Mouse (Mus musculus) neural tube, embryonic 14.5 days (tissue): ENCODE data around the gene Exoc4. TPM values are rescaled to one million over a fixed set of nuclear protein-coding genes. Genes with fewer than 3 reads are reported as not detected.

ENCODE experiments used
- ATAC-seq: fragments of 200-750 bp; cut with Nextera tagmentation; 2 replicates; pipeline ENCODE4 v1.8.0; 2017; ENCODE audit warnings: low read depth, mild to moderate bottlenecking, moderate TSS enrichment, moderate library complexity
- H3K27ac ChIP-seq: fragments of 300-500 bp; sonication (generic); 2 replicates; pipeline ENCODE4 v1.5.1; 2014; ENCODE audit warnings: low read depth, mild to moderate bottlenecking, control low read depth, low read length, moderate library complexity, mixed read lengths
- H3K27me3 ChIP-seq: fragments of 300-500 bp; sonication (generic); 2 replicates; pipeline ENCODE4 v1.6.1; 2014; ENCODE audit warnings: low read length; ENCODE audit not compliant: control insufficient read depth, insufficient read depth
- H3K36me3 ChIP-seq: fragments of 300-500 bp; sonication (generic); 2 replicates; pipeline ENCODE4 v1.6.1; 2014; ENCODE audit warnings: low read length, mixed read lengths; ENCODE audit not compliant: control insufficient read depth, insufficient read depth
- H3K4me1 ChIP-seq: fragments of 300-500 bp; sonication (generic); 2 replicates; pipeline ENCODE4 v1.6.1; 2014; ENCODE audit warnings: low read length; ENCODE audit not compliant: control insufficient read depth, insufficient read depth
- H3K4me2 ChIP-seq: fragments of 300-500 bp; sonication (generic); 2 replicates; pipeline ENCODE4 v1.6.1; 2014; ENCODE audit warnings: mild to moderate bottlenecking, low read depth, low read length, control low read depth
- H3K4me3 ChIP-seq: fragments of 300-500 bp; sonication (generic); 2 replicates; pipeline ENCODE4 v1.5.1; 2014; ENCODE audit warnings: low read depth, low read length, control low read depth, mixed read lengths
- H3K9ac ChIP-seq: fragments of 300-500 bp; sonication (generic); replicated peaks from 2 replicates; pipeline ENCODE4 v1.6.1; 2014; ENCODE audit warnings: low read depth, mild to moderate bottlenecking, control low read depth, low read length, mixed read lengths
- H3K9me3 ChIP-seq: fragments of 300-500 bp; sonication (generic); 2 replicates; pipeline ENCODE4 v1.6.1; 2016; ENCODE audit warnings: low read length; ENCODE audit not compliant: control insufficient read depth
- WGBS: fragments of 180-500 bp; shearing (Covaris S2); extraction: QIAGEN DNeasy Blood & Tissue Kit; methylation state at CpG from one replicate; pipeline ENCODE4 v1.1.7; 2014; 5-methylcytosine and 5-hydroxymethylcytosine counted together
- polyA plus RNA-seq: library from polyadenylated mRNA; unstranded; fragments of >200 nt; fragmentation: Nextera tagmentation; extraction: Ambion mirVana; gene quantifications from 2 replicates; pipeline ENCODE4 v1.2.1, GENCODE M21; 2014

Gene Exoc4
- polyA plus RNA-seq, 1 experiment from 2014 or later, result 37.0 TPM

- 45% methylated on average over 2 of the region's 2 CpGs for WGBS
- Histone ChIP-seq H3K27me3 (no peaks in the 10 kb centered on the region), H3K9me3 (no peaks in the 10 kb centered on the region), H3K9ac (no peak overlapping the region), H3K4me2 (no peak overlapping the region), H3K4me3 (no peak overlapping the region), H3K4me1 (no peaks in the 10 kb centered on the region), H3K36me3 (no peaks in the 10 kb centered on the region; the same call in 1 of the 2 replicates), H3K27ac (no peak overlapping the region)
- no peak for ATAC-seq
These were observed 45.7 kb downstream of the Exoc4 start for GRCm38 (mm10) chr6:33294626-33295025.

- no peaks in the 10 kb centered on the region for H3K27me3 ChIP-seq
- no peak overlapping the region for H3K27ac ChIP-seq
- H3K36me3 ChIP-seq, result no peaks in the 10 kb centered on the region; the same call in 1 of the 2 replicates
- no peaks in the 10 kb centered on the region for H3K4me1 ChIP-seq
- no peak overlapping the region for H3K4me3 ChIP-seq
- ATAC-seq, result no peak
- WGBS, result 86% methylated on average over 3 of the region's 3 CpGs
- H3K9ac ChIP-seq, result no peak overlapping the region
- no peaks in the 10 kb centered on the region for H3K9me3 ChIP-seq
- no peak overlapping the region for H3K4me2 ChIP-seq
These were observed 48.7 kb downstream of the Exoc4 start for GRCm38 (mm10) chr6:33297566-33297965.

- no peak for ATAC-seq
- Histone ChIP-seq H3K9ac (no peak overlapping the region), H3K4me1 (no peaks in the 10 kb centered on the region), H3K27ac (no peak overlapping the region), H3K36me3 (no peaks in the 10 kb centered on the region; the same call in 1 of the 2 replicates), H3K9me3 (no peaks in the 10 kb centered on the region), H3K4me3 (no peak overlapping the region), H3K4me2 (no peak overlapping the region), H3K27me3 (no peaks in the 10 kb centered on the region)
- 87% methylated on average over 1 of the region's 1 CpGs for WGBS
These were observed 49.9 kb downstream of the Exoc4 start for GRCm38 (mm10) chr6:33298768-33299167.

- no peaks in the 10 kb centered on the region for H3K27me3 ChIP-seq
- H3K9ac ChIP-seq, result no peak overlapping the region
- no peaks in the 10 kb centered on the region for H3K9me3 ChIP-seq
- H3K4me1 ChIP-seq, result no peaks in the 10 kb centered on the region
- no peak overlapping the region for H3K27ac ChIP-seq
- H3K4me2 ChIP-seq, result no peak overlapping the region
- no peak overlapping the region for H3K4me3 ChIP-seq
- no peak for ATAC-seq
- H3K36me3 ChIP-seq, result no peaks in the 10 kb centered on the region
- WGBS, result 79% methylated on average over 1 of the region's 1 CpGs
These were observed 57.1 kb downstream of the Exoc4 start for GRCm38 (mm10) chr6:33305996-33306395.

DNA sequence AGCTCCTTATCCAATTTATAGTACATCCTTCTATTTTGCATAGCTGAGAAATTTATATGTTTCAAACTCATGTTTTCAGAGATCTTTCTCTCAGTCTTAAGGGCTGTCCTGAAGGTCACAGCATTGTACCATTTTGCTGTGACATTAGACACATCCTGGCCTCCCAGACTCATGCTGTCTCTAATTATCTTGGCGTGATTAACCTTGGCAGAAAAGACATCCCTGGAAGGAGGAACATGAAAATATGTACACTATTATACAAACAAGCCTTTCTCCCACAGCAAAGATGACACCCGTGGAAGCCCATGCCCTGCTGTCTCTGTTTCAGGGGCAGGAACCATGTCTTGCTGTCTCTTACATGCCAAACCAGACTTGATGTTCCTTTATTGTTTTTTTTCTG lies 59.8 kb downstream of the Exoc4 start:
- 84% methylated on average over 2 of the region's 2 CpGs for WGBS
- Histone ChIP-seq H3K4me1 (no peaks in the 10 kb centered on the region), H3K27ac (no peak overlapping the region), H3K36me3 (no peaks in the 10 kb centered on the region), H3K9ac (no peak overlapping the region), H3K4me3 (no peak overlapping the region), H3K9me3 (no peaks in the 10 kb centered on the region), H3K4me2 (no peak overlapping the region), H3K27me3 (no peaks in the 10 kb centered on the region)
- no peak for ATAC-seq

GRCm38 (mm10) chr6:33310486-33310885 lies 61.6 kb downstream of the Exoc4 start:
- no peak overlapping the region for H3K9ac ChIP-seq
- no peak overlapping the region for H3K27ac ChIP-seq
- H3K4me2 ChIP-seq, result no peak overlapping the region
- no peak for ATAC-seq
- WGBS, result 93% methylated on average over 1 of the region's 1 CpGs
- H3K4me3 ChIP-seq, result no peak overlapping the region
- H3K4me1 ChIP-seq, result no peaks in the 10 kb centered on the region
- H3K9me3 ChIP-seq, result no peaks in the 10 kb centered on the region
- no peaks in the 10 kb centered on the region for H3K36me3 ChIP-seq
- H3K27me3 ChIP-seq, result no peaks in the 10 kb centered on the region

- no peak for ATAC-seq
- no peaks in the 10 kb centered on the region for H3K36me3 ChIP-seq
- no peak overlapping the region for H3K27ac ChIP-seq
- H3K27me3 ChIP-seq, result no peaks in the 10 kb centered on the region
- H3K4me3 ChIP-seq, result no peak overlapping the region
- no peaks in the 10 kb centered on the region for H3K9me3 ChIP-seq
- WGBS, result 86% methylated on average over 3 of the region's 3 CpGs
- H3K4me1 ChIP-seq, result no peaks in the 10 kb centered on the region
- H3K9ac ChIP-seq, result no peak overlapping the region
- no peak overlapping the region for H3K4me2 ChIP-seq
These were observed 74.0 kb downstream of the Exoc4 start for GRCm38 (mm10) chr6:33322849-33323248.

DNA sequence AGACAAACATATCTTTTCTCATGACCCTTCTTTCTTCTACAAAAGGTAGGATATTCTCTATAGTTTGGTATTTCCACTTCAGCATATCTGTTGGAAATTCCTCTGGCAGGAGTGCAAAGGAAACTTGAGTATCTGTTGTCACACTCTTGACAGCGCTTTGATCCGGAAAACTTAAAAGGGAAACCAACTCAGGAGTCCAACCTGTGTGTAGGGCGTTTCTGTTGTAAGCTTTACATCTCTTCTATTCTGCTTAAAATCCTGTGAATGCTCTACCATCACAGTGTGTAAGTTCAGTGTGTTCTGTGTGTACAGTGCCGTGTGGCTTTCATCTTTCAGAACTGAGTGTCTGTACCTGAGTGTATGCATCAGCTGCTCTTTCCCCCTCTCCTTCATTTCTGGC lies 74.5 kb downstream of the Exoc4 start:
- Histone ChIP-seq H3K27ac (no peak overlapping the region), H3K4me3 (no peak overlapping the region), H3K9ac (no peak overlapping the region), H3K4me2 (no peak overlapping the region), H3K9me3 (no peaks in the 10 kb centered on the region), H3K27me3 (no peaks in the 10 kb centered on the region), H3K36me3 (no peaks in the 10 kb centered on the region), H3K4me1 (no peaks in the 10 kb centered on the region)
- no peak for ATAC-seq
- 93% methylated on average over 4 of the region's 4 CpGs for WGBS

DNA sequence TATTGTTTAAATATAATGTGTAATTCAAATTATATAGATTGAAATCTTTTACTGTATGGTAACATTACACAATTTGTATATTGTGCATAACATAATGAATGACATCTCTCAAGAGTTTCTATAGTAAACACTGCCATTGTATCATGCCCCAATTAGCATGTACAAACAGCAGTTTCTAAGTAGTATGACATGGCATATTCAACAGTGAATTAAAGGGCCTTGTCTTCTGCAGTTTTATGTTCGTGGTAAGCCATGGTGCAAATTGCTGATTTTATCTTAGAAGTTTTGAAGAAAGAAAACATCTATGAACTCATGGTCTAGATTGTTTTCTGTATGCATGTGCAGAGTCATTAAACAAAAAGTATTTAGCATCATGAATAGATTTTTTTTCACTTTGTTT lies 79.4 kb downstream of the Exoc4 start:
- Histone ChIP-seq H3K4me2 (no peak overlapping the region), H3K9ac (no peak overlapping the region), H3K9me3 (no peaks in the 10 kb centered on the region), H3K27ac (no peak overlapping the region), H3K36me3 (no peaks in the 10 kb centered on the region), H3K27me3 (no peaks in the 10 kb centered on the region), H3K4me3 (no peak overlapping the region), H3K4me1 (no peaks in the 10 kb centered on the region)
- ATAC-seq, result no peak
- WGBS, result 73% methylated on average over 1 of the region's 1 CpGs
